Mouse (Mus musculus): ENCODE data around the gene Pfas. TPM values are rescaled to one million over a fixed set of nuclear protein-coding genes. Genes with fewer than 3 reads are reported as not detected.
"Not testable (repeated sequence)": the region's sequence is repeated elsewhere in the genome, so short reads cannot be mapped to it uniquely, and the experiment has no call there.

The Pfas gene
- polyA plus RNA-seq, 1 experiment from 2014 or later = 22.5 TPM

- Histone ChIP-seq H3K27ac (ENCODE audit: low read length) (peak overlapping the region; percentile 43), H3K4me3 (ENCODE audit: low read length) (no peak overlapping the region), H3K27me3 (replicated peaks; ENCODE audit: control insufficient read depth, insufficient read depth, low read length) (no peaks in the 10 kb centered on the region), H3K9me3 (ENCODE audit: control insufficient read depth, low read length) (no peaks in the 10 kb centered on the region), H3K9ac (ENCODE audit: low read depth, low read length) (no peak overlapping the region), H3K4me2 (ENCODE audit: low read depth, low read length) (no peak overlapping the region), H3K36me3 (ENCODE audit: control insufficient read depth, insufficient read depth, low read length) (no peaks in the 10 kb centered on the region), H3K4me1 (ENCODE audit: control insufficient read depth, insufficient read depth, low read length) (peaks cover 6% of the 10 kb centered on the region)
- 44% methylated on average over 5 of the region's 5 CpGs for WGBS
- ATAC-seq = peak; percentile 60
Measured at GRCm38 (mm10) chr11:68979320-68979733, 28.9 kb downstream of the Pfas start.

GRCm38 (mm10) chr11:68975601-68976000 is 32.7 kb downstream of the Pfas start:
- Histone ChIP-seq H3K4me2 (ENCODE audit: low read depth, low read length) (no peak overlapping the region), H3K4me1 (ENCODE audit: control insufficient read depth, insufficient read depth, low read length) (peaks cover 11% of the 10 kb centered on the region), H3K9ac (ENCODE audit: low read depth, low read length) (no peak overlapping the region), H3K4me3 (ENCODE audit: low read length) (no peak overlapping the region), H3K27me3 (replicated peaks; ENCODE audit: control insufficient read depth, insufficient read depth, low read length) (no peaks in the 10 kb centered on the region), H3K9me3 (ENCODE audit: control insufficient read depth, low read length) (no peaks in the 10 kb centered on the region), H3K36me3 (ENCODE audit: control insufficient read depth, insufficient read depth, low read length) (no peaks in the 10 kb centered on the region), H3K27ac (ENCODE audit: low read length) (no peak overlapping the region)
- no peak for ATAC-seq
- 81% methylated on average over 1 of the region's 1 CpGs for WGBS

- Histone ChIP-seq H3K27me3 (replicated peaks; ENCODE audit: control insufficient read depth, insufficient read depth, low read length) (no peaks in the 10 kb centered on the region), H3K9ac (ENCODE audit: low read depth, low read length) (0 out of 2 replicates have a peak within 1 kb of the TSS, but pooled peaks have one; percentile 22), H3K27ac (ENCODE audit: low read length) (no peak within 1 kb of the TSS), H3K4me1 (ENCODE audit: control insufficient read depth, insufficient read depth, low read length) (peaks cover 12% of the 10 kb centered on the region), H3K4me2 (ENCODE audit: low read depth, low read length) (peak within 1 kb of the TSS; percentile 64), H3K36me3 (ENCODE audit: control insufficient read depth, insufficient read depth, low read length) (no peaks in the 10 kb centered on the region), H3K4me3 (ENCODE audit: low read length) (peak within 1 kb of the TSS; percentile 52), H3K9me3 (ENCODE audit: control insufficient read depth, low read length) (no peaks in the 10 kb centered on the region)
- no peak for ATAC-seq
- 79% methylated on average over 7 of the region's 7 CpGs for WGBS
Measured at GRCm38 (mm10) chr11:68975085-68975484, 33.2 kb downstream of the Pfas start, which contains the start of gene Rangrf. Gene Rangrf, minus strand, starts transcription at chr11:68975185.

- Histone ChIP-seq H3K9ac (ENCODE audit: low read depth, low read length) (0 out of 2 replicates have a peak overlapping the region, but pooled peaks have one; percentile 22), H3K9me3 (ENCODE audit: control insufficient read depth, low read length) (no peaks in the 10 kb centered on the region), H3K4me3 (ENCODE audit: low read length) (peak overlapping the region; percentile 52), H3K27ac (ENCODE audit: low read length) (no peak overlapping the region), H3K4me2 (ENCODE audit: low read depth, low read length) (peak overlapping the region; percentile 64), H3K4me1 (ENCODE audit: control insufficient read depth, insufficient read depth, low read length) (peaks cover 13% of the 10 kb centered on the region), H3K36me3 (ENCODE audit: control insufficient read depth, insufficient read depth, low read length) (no peaks in the 10 kb centered on the region), H3K27me3 (replicated peaks; ENCODE audit: control insufficient read depth, insufficient read depth, low read length) (no peaks in the 10 kb centered on the region)
- no peak for ATAC-seq
- 28% methylated on average over 6 of the region's 6 CpGs for WGBS
Measured at GRCm38 (mm10) chr11:68974059-68974450, 34.2 kb downstream of the Pfas start.

GRCm38 (mm10) chr11:68973250-68974058 is 34.8 kb downstream of the Pfas start:
- WGBS = under 1% methylated on average over 37 of the region's 38 CpGs
- Histone ChIP-seq H3K9ac (ENCODE audit: low read depth, low read length) (peak overlapping the region; percentile 64), H3K4me1 (ENCODE audit: control insufficient read depth, insufficient read depth, low read length) (peaks cover 19% of the 10 kb centered on the region), H3K4me2 (ENCODE audit: low read depth, low read length) (peak overlapping the region; percentile 64), H3K4me3 (ENCODE audit: low read length) (peak overlapping the region; percentile 52)
- H3K27ac ChIP-seq (ENCODE audit: low read length); H3K27me3 ChIP-seq (replicated peaks; ENCODE audit: control insufficient read depth, insufficient read depth, low read length); H3K36me3 ChIP-seq (ENCODE audit: control insufficient read depth, insufficient read depth, low read length); H3K9me3 ChIP-seq (ENCODE audit: control insufficient read depth, low read length): not testable (repeated sequence)
- peak; percentile 93 for ATAC-seq

- no peak overlapping the region for H3K27ac ChIP-seq (ENCODE audit: low read length)
- no peaks in the 10 kb centered on the region for H3K36me3 ChIP-seq (ENCODE audit: control insufficient read depth, insufficient read depth, low read length)
- no peaks in the 10 kb centered on the region for H3K9me3 ChIP-seq (ENCODE audit: control insufficient read depth, low read length)
- peaks cover 26% of the 10 kb centered on the region for H3K4me1 ChIP-seq (ENCODE audit: control insufficient read depth, insufficient read depth, low read length)
- ATAC-seq = no peak
- H3K9ac ChIP-seq (ENCODE audit: low read depth, low read length) = no peak overlapping the region
- H3K27me3 ChIP-seq (replicated peaks; ENCODE audit: control insufficient read depth, insufficient read depth, low read length) = no peaks in the 10 kb centered on the region
- no peak overlapping the region for H3K4me3 ChIP-seq (ENCODE audit: low read length)
- no peak overlapping the region for H3K4me2 ChIP-seq (ENCODE audit: low read depth, low read length)
- 69% methylated on average over 4 of the region's 4 CpGs for WGBS
Measured at GRCm38 (mm10) chr11:68970232-68970631, 38.0 kb downstream of the Pfas start.

GRCm38 (mm10) chr11:68968752-68969151 is 39.5 kb downstream of the Pfas start:
- no peaks in the 10 kb centered on the region for H3K36me3 ChIP-seq (ENCODE audit: control insufficient read depth, insufficient read depth, low read length)
- no peak for ATAC-seq
- 0 out of 2 replicates have a peak overlapping the region, but pooled peaks have one; percentile 93 for H3K4me2 ChIP-seq (ENCODE audit: low read depth, low read length)
- 89% methylated on average over 11 of the region's 11 CpGs for WGBS
- no peak overlapping the region for H3K27ac ChIP-seq (ENCODE audit: low read length)
- H3K4me1 ChIP-seq (ENCODE audit: control insufficient read depth, insufficient read depth, low read length) = peaks cover 24% of the 10 kb centered on the region
- H3K4me3 ChIP-seq (ENCODE audit: low read length) = no peak overlapping the region
- H3K27me3 ChIP-seq (replicated peaks; ENCODE audit: control insufficient read depth, insufficient read depth, low read length) = no peaks in the 10 kb centered on the region
- peak overlapping the region; percentile 70; the same call in 1 of the 2 replicates for H3K9ac ChIP-seq (ENCODE audit: low read depth, low read length)
- no peaks in the 10 kb centered on the region for H3K9me3 ChIP-seq (ENCODE audit: control insufficient read depth, low read length)

GRCm38 (mm10) chr11:68967337-68968282 is 40.6 kb downstream of the Pfas start, which contains the start of gene Slc25a35:
Gene Slc25a35, plus strand, starts transcription at chr11:68968131.
- Histone ChIP-seq H3K9ac (ENCODE audit: low read depth, low read length) (peak within 1 kb of the TSS; percentile 70), H3K27me3 (replicated peaks; ENCODE audit: control insufficient read depth, insufficient read depth, low read length) (no peaks in the 10 kb centered on the region), H3K4me1 (ENCODE audit: control insufficient read depth, insufficient read depth, low read length) (peaks cover 20% of the 10 kb centered on the region), H3K4me3 (ENCODE audit: low read length) (peak within 1 kb of the TSS; percentile 62), H3K4me2 (ENCODE audit: low read depth, low read length) (peak within 1 kb of the TSS; percentile 93), H3K9me3 (ENCODE audit: control insufficient read depth, low read length) (no peaks in the 10 kb centered on the region), H3K36me3 (ENCODE audit: control insufficient read depth, insufficient read depth, low read length) (no peaks in the 10 kb centered on the region), H3K27ac (ENCODE audit: low read length) (no peak within 1 kb of the TSS)
- ATAC-seq = peak; percentile 98
- WGBS = under 1% methylated on average over 50 of the region's 50 CpGs

GRCm38 (mm10) chr11:68966554-68966953 is 41.7 kb downstream of the Pfas start:
- ATAC-seq = no peak
- H3K27me3 ChIP-seq (replicated peaks; ENCODE audit: control insufficient read depth, insufficient read depth, low read length) = no peaks in the 10 kb centered on the region
- 59% methylated on average over 1 of the region's 1 CpGs for WGBS
- no peaks in the 10 kb centered on the region for H3K9me3 ChIP-seq (ENCODE audit: control insufficient read depth, low read length)
- H3K27ac ChIP-seq (ENCODE audit: low read length) = no peak overlapping the region
- no peaks in the 10 kb centered on the region for H3K36me3 ChIP-seq (ENCODE audit: control insufficient read depth, insufficient read depth, low read length)
- H3K4me2 ChIP-seq (ENCODE audit: low read depth, low read length) = no peak overlapping the region
- H3K4me1 ChIP-seq (ENCODE audit: control insufficient read depth, insufficient read depth, low read length) = peaks cover 18% of the 10 kb centered on the region
- H3K9ac ChIP-seq (ENCODE audit: low read depth, low read length) = no peak overlapping the region
- H3K4me3 ChIP-seq (ENCODE audit: low read length) = no peak overlapping the region
